Mouse (Mus musculus) liver, embryonic 11.5 days (tissue): Measurements from ENCODE around the gene Mettl27. TPM values are rescaled to one million over a fixed set of nuclear protein-coding genes. Genes with fewer than 3 reads are reported as not detected.
A peak's percentile ranks its signal among the peaks of the same experiment; 100 is the strongest.
"Not testable (repeated sequence)": the region's sequence is repeated elsewhere in the genome, so short reads cannot be mapped to it uniquely, and the experiment has no call there.

Experiments used
- ATAC-seq: fragments of 200-750 bp; cut with Nextera tagmentation; replicated peaks from 2 replicates; pipeline ENCODE4 v1.8.0; 2017; ENCODE audit warnings: moderate number of reproducible peaks, mild to moderate bottlenecking, moderate TSS enrichment, moderate library complexity; ENCODE audit not compliant: low FRiP score
- DNase-seq: peaks from one replicate; pipeline ENCODE4 v3.0.0-alpha.2; 2017; ENCODE audit warnings: low spot score
- H3K27ac ChIP-seq: fragments of 300-500 bp; sonication (generic); 2 replicates; pipeline ENCODE4 v1.5.1; 2014; ENCODE audit warnings: mild to moderate bottlenecking, low read depth, low read length, control low read depth
- H3K27me3 ChIP-seq: fragments of 300-500 bp; sonication (generic); replicated peaks from 2 replicates; pipeline ENCODE4 v1.6.1; 2014; ENCODE audit warnings: low read length, mixed read lengths; ENCODE audit not compliant: control insufficient read depth, insufficient read depth
- H3K36me3 ChIP-seq: fragments of 300-500 bp; sonication (generic); 2 replicates; pipeline ENCODE4 v1.6.1; 2014; ENCODE audit warnings: mild to moderate bottlenecking, low read length, moderate library complexity, mixed read lengths; ENCODE audit not compliant: control insufficient read depth, insufficient read depth
- H3K4me1 ChIP-seq: fragments of 300-500 bp; sonication (generic); replicated peaks from 2 replicates; pipeline ENCODE4 v1.6.1; 2014; ENCODE audit warnings: low read length, mixed read lengths; ENCODE audit not compliant: control insufficient read depth, insufficient read depth
- H3K4me2 ChIP-seq: fragments of 300-500 bp; sonication (generic); 2 replicates; pipeline ENCODE4 v1.6.1; 2014; ENCODE audit warnings: mild to moderate bottlenecking, control low read depth, moderate library complexity
- H3K4me3 ChIP-seq: fragments of 300-500 bp; sonication (generic); 2 replicates; pipeline ENCODE4 v1.5.1; 2014; ENCODE audit warnings: low read depth, low read length, control low read depth
- H3K9ac ChIP-seq: fragments of 300-500 bp; sonication (generic); 2 replicates; pipeline ENCODE4 v1.6.1; 2014; ENCODE audit warnings: low read depth, low read length, control low read depth
- H3K9me3 ChIP-seq: fragments of 300-500 bp; sonication (generic); 2 replicates; pipeline ENCODE4 v1.6.1; 2016; ENCODE audit warnings: low read length, inconsistent platforms, mixed read lengths; ENCODE audit not compliant: control insufficient read depth
- WGBS: fragments of 180-500 bp; shearing (Covaris S2); extraction: QIAGEN DNeasy Blood & Tissue Kit; methylation state at CpG from one replicate; pipeline ENCODE4 v1.1.7; 2014; 5-methylcytosine and 5-hydroxymethylcytosine counted together
- polyA plus RNA-seq: library from polyadenylated mRNA; unstranded; fragments of >200 nt; fragmentation: Nextera tagmentation; extraction: Ambion mirVana; gene quantifications from 2 replicates; pipeline ENCODE4 v1.2.1, GENCODE M21; 2014

Mettl27 gene
- polyA plus RNA-seq, 1 experiment from 2014 or later: 9.1 TPM

DNA sequence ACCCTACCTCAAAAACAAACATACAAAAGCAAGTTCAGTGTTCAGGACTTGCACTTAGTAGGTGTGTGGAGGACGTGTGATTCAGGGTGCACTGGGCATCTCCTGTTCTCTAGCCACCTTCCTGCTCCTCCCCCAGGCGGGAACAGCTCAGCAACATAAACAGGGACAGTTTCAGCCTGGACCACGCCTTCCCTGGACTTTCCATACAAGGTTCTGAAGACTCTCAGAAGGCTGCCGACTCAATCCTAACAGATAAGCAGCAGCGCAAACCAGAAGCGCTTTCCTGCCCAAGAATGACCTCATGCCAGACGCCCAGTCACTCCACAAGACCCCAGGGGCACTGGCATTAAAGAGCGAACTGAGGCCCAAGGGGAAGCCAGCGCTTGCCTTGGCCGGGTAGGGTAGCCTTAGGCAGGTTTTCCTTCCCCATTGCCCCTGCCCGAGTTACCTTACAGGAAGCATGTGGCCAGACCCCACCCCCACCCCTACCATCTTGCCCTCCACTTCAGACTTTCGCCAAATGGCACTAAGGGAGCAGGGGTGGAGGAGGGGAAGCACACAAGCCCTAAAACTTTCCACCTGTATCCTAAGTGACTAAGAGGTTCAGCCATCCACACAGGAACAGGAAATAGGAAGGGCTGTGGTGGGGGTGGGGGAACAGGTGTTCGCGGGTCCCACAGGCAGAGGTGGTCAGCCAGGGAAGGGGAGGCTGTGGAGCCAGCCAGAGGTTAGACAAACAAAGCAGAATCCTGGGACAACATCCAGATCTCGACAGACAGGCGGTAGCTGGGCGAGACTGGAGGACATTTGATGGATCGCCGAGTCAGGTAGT lies 19.1 kb downstream of the Mettl27 start:
- H3K4me3 ChIP-seq: 0 out of 2 replicates have a peak overlapping the region, but pooled peaks have one; percentile 4
- DNase-seq (no peak), ATAC-seq (no peak)
- WGBS: 14% methylated on average over 19 of the region's 19 CpGs
- H3K27me3 ChIP-seq: peaks cover 8% of the 10 kb centered on the region
- no peaks in the 10 kb centered on the region for H3K36me3 ChIP-seq
- no peaks in the 10 kb centered on the region for H3K9me3 ChIP-seq
- H3K27ac ChIP-seq: no peak overlapping the region
- H3K9ac ChIP-seq: 0 out of 2 replicates have a peak overlapping the region, but pooled peaks have one; percentile 23
- peak overlapping the region; percentile 52 for H3K4me2 ChIP-seq
- peaks cover 11% of the 10 kb centered on the region for H3K4me1 ChIP-seq

DNA sequence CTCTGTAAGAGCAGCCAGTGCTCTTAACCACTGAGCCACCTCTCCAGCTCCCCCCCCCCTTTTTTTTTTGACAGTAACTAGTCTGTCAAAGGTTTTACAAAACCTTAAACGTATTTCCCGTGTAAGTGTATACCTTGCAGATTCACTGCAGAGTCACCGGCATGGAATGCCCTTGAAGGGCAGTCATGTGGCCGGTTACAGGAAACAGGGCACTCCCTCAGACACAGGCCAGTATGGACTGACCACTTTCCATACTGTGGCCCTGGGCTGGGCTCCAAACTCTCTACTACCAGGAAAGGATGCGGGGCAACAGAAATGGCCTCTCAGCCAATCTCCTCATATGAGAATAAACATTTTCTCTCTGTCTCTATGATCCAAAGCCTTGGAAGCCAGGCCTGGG lies 23.3 kb downstream of the Mettl27 start:
- Histone ChIP-seq H3K9me3 (no peaks in the 10 kb centered on the region), H3K9ac (no peak overlapping the region), H3K27ac (no peak overlapping the region), H3K4me1 (peaks cover 11% of the 10 kb centered on the region), H3K36me3 (no peaks in the 10 kb centered on the region), H3K27me3 (no peaks in the 10 kb centered on the region), H3K4me3 (no peak overlapping the region), H3K4me2 (no peak overlapping the region)
- 71% methylated on average over 5 of the region's 5 CpGs for WGBS
- DNase-seq (no peak), ATAC-seq (no peak)

DNA sequence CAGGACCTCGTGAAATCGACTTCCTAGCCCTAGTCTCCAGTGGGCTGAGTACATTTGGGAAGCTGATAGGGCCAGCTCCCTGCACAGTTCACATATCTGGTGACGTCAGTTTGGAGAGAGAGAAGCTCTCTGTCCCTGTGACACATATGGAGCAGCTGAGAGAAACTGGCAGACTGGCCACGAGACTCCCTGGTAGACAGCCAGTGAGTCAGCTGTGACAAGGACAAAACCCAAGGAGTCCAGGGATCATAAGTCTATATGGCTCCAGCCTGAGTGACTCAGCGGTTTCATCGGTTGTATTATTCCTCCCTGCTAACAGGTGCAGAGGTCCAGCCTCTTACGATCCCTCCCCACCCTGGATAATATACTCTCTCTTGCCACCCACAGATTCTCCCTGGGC lies 26.9 kb downstream of the Mettl27 start:
- WGBS: 69% methylated on average over 7 of the region's 7 CpGs
- no peak for ATAC-seq
- no peaks in the 10 kb centered on the region for H3K9me3 ChIP-seq
- no peaks in the 10 kb centered on the region for H3K36me3 ChIP-seq
- no peak overlapping the region for H3K27ac ChIP-seq
- no peak overlapping the region for H3K4me2 ChIP-seq
- DNase-seq: no peak
- no peak overlapping the region for H3K4me3 ChIP-seq
- H3K4me1 ChIP-seq: peaks cover 4% of the 10 kb centered on the region; the same call in 1 of the 2 replicates
- no peaks in the 10 kb centered on the region for H3K27me3 ChIP-seq
- H3K9ac ChIP-seq: no peak overlapping the region

DNA sequence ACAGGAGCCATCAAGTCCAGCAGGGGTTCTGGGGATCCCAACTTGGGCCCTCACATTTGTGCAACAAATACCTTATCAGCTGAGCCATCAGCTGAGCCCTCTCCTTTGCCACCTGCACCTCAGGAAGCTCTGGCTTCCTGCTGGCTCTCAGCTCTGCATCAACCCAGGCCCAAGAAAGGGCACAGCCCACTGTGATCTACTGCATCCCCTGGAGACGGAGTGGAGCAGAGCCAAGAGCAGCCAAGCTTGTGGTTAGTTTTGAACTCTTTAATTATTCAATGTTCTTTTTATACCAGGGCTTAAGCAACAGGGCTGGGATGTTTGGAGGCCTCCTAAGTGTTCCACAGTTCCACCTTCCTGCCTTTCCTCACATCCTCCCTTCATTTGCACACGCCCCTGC lies 28.3 kb downstream of the Mettl27 start:
- Histone ChIP-seq H3K27ac (no peak overlapping the region), H3K36me3 (no peaks in the 10 kb centered on the region), H3K4me2 (no peak overlapping the region), H3K9ac (no peak overlapping the region), H3K4me1 (peaks cover 4% of the 10 kb centered on the region; the same call in 1 of the 2 replicates), H3K9me3 (no peaks in the 10 kb centered on the region), H3K27me3 (no peaks in the 10 kb centered on the region), H3K4me3 (no peak overlapping the region)
- ATAC-seq (no peak), DNase-seq (no peak)
- WGBS: 69% methylated on average over 2 of the region's 2 CpGs

DNA sequence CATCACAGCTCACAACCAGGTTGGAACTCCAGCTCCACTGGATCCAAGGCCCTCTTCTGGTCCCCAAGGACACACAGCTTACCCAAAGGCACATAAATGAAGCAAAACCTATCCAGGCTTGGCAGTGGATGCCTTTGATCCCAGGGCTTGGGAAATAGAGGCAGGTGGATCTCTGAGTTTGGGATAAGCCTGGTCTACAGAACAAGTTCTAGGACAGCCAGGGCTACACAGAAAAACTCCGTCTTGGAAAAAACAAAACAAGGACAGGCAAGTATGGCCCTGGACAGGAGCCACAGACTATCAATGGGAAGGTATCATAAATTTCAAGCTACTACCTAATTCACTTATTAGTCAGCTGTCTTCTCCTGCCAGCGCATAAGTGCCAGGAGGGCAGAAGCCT lies 29.4 kb downstream of the Mettl27 start:
- H3K4me1 ChIP-seq: peaks cover 9% of the 10 kb centered on the region
- H3K4me2 ChIP-seq: no peak overlapping the region
- H3K9me3 ChIP-seq: no peaks in the 10 kb centered on the region
- H3K4me3 ChIP-seq: no peak overlapping the region
- no peaks in the 10 kb centered on the region for H3K36me3 ChIP-seq
- ATAC-seq (no peak), DNase-seq (no peak)
- no peaks in the 10 kb centered on the region for H3K27me3 ChIP-seq
- H3K9ac ChIP-seq: no peak overlapping the region
- H3K27ac ChIP-seq: no peak overlapping the region
- 92% methylated on average over 2 of the region's 2 CpGs for WGBS

DNA sequence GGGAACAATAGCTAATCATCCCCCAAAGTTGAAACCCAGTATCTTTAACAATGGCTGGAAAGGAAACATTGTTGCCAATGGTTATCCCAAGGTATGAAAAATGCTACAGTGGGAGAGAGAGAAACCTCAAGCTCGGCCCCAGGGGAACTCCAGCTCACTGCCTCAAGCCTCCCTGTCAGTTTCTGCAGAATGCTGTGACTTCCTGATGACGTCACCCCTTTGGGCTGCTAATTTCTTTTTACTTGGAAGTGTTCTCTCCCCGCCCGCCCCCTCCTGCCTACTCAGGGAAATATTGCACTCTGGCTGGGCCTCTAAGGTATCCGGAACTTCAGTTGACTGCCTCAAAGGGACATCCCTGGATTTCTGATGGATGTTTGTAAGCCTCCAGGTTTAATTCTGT lies 31.4 kb downstream of the Mettl27 start:
- Histone ChIP-seq H3K4me1 (peaks cover 5% of the 10 kb centered on the region), H3K9ac (no peak overlapping the region), H3K27me3 (no peaks in the 10 kb centered on the region), H3K36me3 (no peaks in the 10 kb centered on the region), H3K4me3 (no peak overlapping the region), H3K4me2 (no peak overlapping the region), H3K9me3 (no peaks in the 10 kb centered on the region), H3K27ac (no peak overlapping the region)
- ATAC-seq (no peak), DNase-seq (no peak)
- 45% methylated on average over 5 of the region's 5 CpGs for WGBS

DNA sequence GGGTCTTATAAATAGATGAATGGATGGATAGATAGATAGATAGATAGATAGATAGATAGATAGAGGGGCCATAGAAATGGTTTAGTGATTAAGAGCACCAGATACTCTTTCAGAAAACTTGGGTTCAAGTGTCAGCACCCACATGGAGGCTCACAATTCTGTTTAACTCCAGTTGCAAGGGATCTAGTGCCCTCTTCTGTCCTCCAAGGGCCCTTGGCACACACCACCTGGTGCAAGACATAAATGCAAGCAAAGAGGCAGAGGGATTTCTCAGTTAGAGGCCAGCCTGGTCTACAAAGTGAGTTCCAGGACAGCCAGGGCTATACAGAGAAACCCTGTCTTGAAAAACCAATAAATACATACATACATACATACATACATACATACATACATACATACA lies 32.5 kb downstream of the Mettl27 start:
- H3K4me1 ChIP-seq, ATAC-seq, H3K27ac ChIP-seq, H3K9ac ChIP-seq, H3K4me3 ChIP-seq, H3K36me3 ChIP-seq, H3K27me3 ChIP-seq, DNase-seq, H3K9me3 ChIP-seq, H3K4me2 ChIP-seq: not testable (repeated sequence)

DNA sequence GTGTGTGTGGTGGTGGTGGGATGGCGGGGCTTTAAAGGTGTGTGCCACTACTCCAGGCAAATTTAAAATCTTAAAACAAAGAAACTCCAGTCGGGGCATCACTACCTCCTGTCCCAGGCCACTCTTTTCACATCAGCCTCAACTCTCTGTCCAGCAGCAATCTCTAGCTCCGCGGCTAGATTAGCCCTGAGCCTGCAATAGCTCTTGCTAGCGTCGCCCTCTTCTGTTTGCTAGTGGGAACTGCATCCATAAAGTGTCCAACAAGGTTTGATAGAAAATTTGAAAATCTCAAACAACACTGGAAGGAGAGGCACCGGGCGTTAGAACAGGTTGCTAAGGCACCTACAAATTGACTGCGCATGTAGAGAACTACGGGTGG lies 33.3 kb downstream of the Mettl27 start:
- Histone ChIP-seq H3K4me1 (peaks cover 5% of the 10 kb centered on the region), H3K36me3 (no peaks in the 10 kb centered on the region), H3K4me3 (peak overlapping the region; percentile 49), H3K9ac (peak overlapping the region; percentile 34; the same call in 1 of the 2 replicates), H3K9me3 (no peaks in the 10 kb centered on the region), H3K4me2 (peak overlapping the region; percentile 90), H3K27me3 (no peaks in the 10 kb centered on the region), H3K27ac (no peak overlapping the region)
- peak; percentile 56 for ATAC-seq
- no peak for DNase-seq
- WGBS: 6% methylated on average over 10 of the region's 10 CpGs
